Mouse (Mus musculus): ENCODE data around the gene Wdr26. TPM values are rescaled to one million over a fixed set of nuclear protein-coding genes. Genes with fewer than 3 reads are reported as not detected.

Gene Wdr26
- polyA plus RNA-seq, 1 experiment from 2014 or later = 33.7 TPM

DNA sequence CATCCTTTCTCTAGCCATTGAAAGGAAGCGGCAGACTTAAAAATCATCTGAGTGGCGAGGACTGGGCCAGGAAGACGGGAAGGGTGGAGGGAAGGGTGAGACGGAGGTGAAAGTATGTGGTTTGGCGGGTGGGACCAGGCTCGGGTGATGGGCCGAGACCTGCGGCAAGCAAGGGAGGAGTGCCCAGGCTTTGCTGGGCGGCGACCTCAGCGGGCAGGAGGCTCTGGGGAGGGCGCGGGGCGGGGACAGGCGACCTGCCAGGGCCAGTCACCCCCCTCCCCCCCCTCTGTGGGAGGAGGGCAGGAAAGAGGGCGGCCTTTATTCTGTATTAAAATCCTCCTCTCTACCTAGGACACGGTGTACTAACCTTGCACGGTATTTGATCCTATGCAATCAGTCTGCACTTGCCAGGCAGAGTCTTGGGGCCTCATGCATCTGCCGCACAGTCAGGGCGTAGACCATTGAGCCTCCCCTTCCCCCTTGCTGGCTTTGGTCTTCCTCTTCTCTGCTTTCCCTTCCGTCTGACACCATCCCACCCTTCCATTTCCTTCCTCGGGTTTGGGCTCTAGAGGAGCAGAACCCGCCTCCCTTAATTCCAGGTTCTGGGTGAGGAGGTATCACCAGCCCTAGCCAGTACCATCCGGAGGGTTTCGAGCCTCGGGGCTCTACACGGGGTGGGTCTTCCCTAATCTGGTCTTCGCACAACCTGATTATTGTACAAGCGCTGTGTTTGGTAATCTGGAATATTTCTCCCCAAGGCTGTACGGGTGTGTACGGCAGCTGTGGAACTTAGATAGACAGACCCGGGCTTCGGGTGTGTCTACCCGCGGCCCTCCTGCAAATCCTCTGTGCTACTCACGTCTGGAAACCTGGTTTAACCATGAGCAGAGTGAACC is 45.1 kb upstream of the Wdr26 start:
- Histone ChIP-seq H3K9me3 (replicated peaks; ENCODE audit: control insufficient read depth, low read length, poor library complexity, severe bottlenecking) (no peaks in the 10 kb centered on the region), H3K4me2 (ENCODE audit: low read length) (peak overlapping the region; percentile 72), H3K36me3 (ENCODE audit: control insufficient read depth, insufficient read depth, low read length) (no peaks in the 10 kb centered on the region), H3K4me1 (ENCODE audit: control insufficient read depth, insufficient read depth, low read length) (peaks cover 13% of the 10 kb centered on the region), H3K27ac (ENCODE audit: low read length) (no peak overlapping the region), H3K4me3 (ENCODE audit: low read depth, low read length) (peak overlapping the region; percentile 36), H3K9ac (ENCODE audit: low read depth, low read length) (peak overlapping the region; percentile 56), H3K27me3 (ENCODE audit: control insufficient read depth, insufficient read depth, low read depth, low read length) (0 out of 2 replicates have a peak, but pooled peaks cover 3% of the 10 kb centered on the region)
- WGBS = 25% methylated on average over 34 of the region's 36 CpGs
- peak; percentile 64 for ATAC-seq

DNA sequence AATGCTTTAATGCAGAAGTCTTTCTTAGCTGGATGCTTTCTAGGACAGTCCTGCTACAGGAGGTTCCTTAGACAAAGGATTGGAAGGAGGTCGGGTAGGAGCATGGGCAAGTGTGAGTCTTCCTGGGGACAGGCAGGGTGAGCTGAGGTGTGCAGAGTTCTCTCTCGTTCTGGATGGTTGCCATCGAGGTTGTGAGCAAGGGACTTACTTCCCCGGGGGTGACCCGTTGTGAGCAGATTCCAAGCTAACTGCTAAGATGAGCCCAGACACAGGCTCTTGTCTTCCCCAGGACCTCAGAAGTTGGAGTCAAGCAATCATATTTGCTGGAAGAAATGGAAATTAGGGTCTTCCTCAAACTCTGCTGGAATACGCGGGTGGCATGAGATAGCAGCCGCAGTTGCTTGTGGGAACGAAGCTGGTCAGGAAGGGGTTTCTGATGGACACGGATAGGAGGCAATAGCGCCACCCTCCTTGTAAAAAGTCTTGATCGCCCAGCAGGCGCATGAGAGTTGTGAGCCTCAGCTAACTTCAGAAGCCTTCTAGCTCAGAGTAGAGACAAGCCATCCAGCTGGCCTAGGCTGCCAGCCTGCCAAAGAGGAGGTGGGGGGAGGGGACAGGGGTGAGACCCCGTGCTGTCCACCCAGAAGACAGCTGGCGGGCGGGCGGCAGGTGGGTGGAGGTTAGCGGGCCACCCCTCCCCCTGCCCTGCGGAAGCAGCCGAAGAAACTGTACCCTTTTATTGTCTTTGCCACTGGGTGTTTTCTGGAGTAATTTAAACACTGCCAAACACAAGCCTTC is 44.3 kb upstream of the Wdr26 start:
- no peaks in the 10 kb centered on the region for H3K36me3 ChIP-seq (ENCODE audit: control insufficient read depth, insufficient read depth, low read length)
- peak; percentile 49 for ATAC-seq
- H3K27ac ChIP-seq (ENCODE audit: low read length) = no peak overlapping the region
- WGBS = 5% methylated on average over 18 of the region's 20 CpGs
- peak overlapping the region; percentile 72 for H3K4me2 ChIP-seq (ENCODE audit: low read length)
- peaks cover 13% of the 10 kb centered on the region for H3K4me1 ChIP-seq (ENCODE audit: control insufficient read depth, insufficient read depth, low read length)
- peak overlapping the region; percentile 56 for H3K9ac ChIP-seq (ENCODE audit: low read depth, low read length)
- 0 out of 2 replicates have a peak, but pooled peaks cover 3% of the 10 kb centered on the region for H3K27me3 ChIP-seq (ENCODE audit: control insufficient read depth, insufficient read depth, low read depth, low read length)
- no peaks in the 10 kb centered on the region for H3K9me3 ChIP-seq (replicated peaks; ENCODE audit: control insufficient read depth, low read length, poor library complexity, severe bottlenecking)
- peak overlapping the region; percentile 36 for H3K4me3 ChIP-seq (ENCODE audit: low read depth, low read length)

DNA sequence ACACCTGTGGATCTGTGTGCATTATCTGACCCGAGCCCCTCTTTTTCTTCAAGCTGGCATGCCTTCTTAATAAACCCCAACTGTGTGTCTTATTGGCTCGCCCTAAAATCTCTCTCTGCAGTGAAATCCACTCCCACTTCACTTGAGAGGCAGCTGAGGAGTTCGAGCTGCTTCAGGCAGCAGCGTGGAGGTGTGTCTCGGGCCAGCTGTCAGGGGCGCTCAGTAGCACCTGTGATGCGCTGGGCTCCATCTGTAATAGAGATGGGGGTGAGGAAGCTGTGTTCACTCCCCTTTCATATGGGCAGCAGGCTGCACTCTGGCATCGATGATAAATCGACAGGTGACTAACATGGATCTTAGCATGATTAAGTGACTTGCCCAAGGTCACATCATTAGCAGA is 43.6 kb upstream of the Wdr26 start:
- Histone ChIP-seq H3K27me3 (ENCODE audit: control insufficient read depth, insufficient read depth, low read depth, low read length) (0 out of 2 replicates have a peak, but pooled peaks cover 3% of the 10 kb centered on the region), H3K36me3 (ENCODE audit: control insufficient read depth, insufficient read depth, low read length) (no peaks in the 10 kb centered on the region), H3K9ac (ENCODE audit: low read depth, low read length) (no peak overlapping the region), H3K27ac (ENCODE audit: low read length) (no peak overlapping the region), H3K4me3 (ENCODE audit: low read depth, low read length) (no peak overlapping the region), H3K4me1 (ENCODE audit: control insufficient read depth, insufficient read depth, low read length) (peaks cover 13% of the 10 kb centered on the region), H3K9me3 (replicated peaks; ENCODE audit: control insufficient read depth, low read length, poor library complexity, severe bottlenecking) (no peaks in the 10 kb centered on the region), H3K4me2 (ENCODE audit: low read length) (no peak overlapping the region)
- WGBS = 72% methylated on average over 9 of the region's 9 CpGs
- ATAC-seq = no peak

DNA sequence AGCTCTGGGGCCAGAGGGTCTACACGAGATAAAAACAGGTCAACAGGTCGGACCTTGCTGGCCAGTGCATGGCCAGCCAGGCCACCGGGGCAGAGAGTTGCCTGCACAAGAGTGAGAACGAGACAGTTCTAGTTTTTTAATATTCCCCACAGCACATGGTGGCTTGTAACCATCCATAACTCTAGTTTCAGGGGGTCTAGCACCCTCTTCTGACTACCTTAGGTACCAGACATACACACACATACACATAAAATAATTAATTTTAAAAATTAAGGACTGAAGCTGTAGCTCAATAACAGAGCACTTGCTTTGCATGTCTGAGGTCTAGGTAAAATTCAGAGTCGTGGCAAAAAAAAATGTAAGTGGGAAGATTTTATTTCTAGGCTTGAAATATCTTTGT is 39.8 kb upstream of the Wdr26 start:
- no peak for ATAC-seq
- Histone ChIP-seq H3K27ac (ENCODE audit: low read length) (no peak overlapping the region), H3K36me3 (ENCODE audit: control insufficient read depth, insufficient read depth, low read length) (no peaks in the 10 kb centered on the region), H3K9ac (ENCODE audit: low read depth, low read length) (no peak overlapping the region), H3K27me3 (ENCODE audit: control insufficient read depth, insufficient read depth, low read depth, low read length) (no peaks in the 10 kb centered on the region), H3K4me3 (ENCODE audit: low read depth, low read length) (no peak overlapping the region), H3K4me1 (ENCODE audit: control insufficient read depth, insufficient read depth, low read length) (peaks cover 6% of the 10 kb centered on the region; the same call in 1 of the 2 replicates), H3K9me3 (replicated peaks; ENCODE audit: control insufficient read depth, low read length, poor library complexity, severe bottlenecking) (no peaks in the 10 kb centered on the region), H3K4me2 (ENCODE audit: low read length) (no peak overlapping the region)
- WGBS = 80% methylated on average over 5 of the region's 5 CpGs

DNA sequence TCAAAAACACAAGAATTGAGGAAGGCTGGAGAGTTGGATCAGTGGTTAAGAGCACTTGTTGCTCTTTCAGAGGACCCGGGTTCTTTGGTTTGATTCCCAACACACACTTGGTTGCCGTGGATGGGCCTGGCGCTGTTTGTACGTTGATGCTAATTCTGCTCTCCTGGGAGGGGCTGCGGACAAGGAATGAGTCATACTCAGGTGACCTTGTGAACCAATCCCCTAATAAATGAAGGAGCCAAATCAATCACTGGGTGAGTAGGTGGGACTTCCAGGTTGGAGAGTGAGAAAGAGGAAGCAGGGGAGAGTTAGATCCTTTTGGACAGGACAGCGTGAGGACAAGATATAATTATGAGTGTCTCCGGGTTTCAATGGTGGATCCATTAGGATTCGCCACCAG is 39.2 kb upstream of the Wdr26 start:
- H3K9ac ChIP-seq (ENCODE audit: low read depth, low read length) = no peak overlapping the region
- ATAC-seq = no peak
- 93% methylated on average over 8 of the region's 8 CpGs for WGBS

DNA sequence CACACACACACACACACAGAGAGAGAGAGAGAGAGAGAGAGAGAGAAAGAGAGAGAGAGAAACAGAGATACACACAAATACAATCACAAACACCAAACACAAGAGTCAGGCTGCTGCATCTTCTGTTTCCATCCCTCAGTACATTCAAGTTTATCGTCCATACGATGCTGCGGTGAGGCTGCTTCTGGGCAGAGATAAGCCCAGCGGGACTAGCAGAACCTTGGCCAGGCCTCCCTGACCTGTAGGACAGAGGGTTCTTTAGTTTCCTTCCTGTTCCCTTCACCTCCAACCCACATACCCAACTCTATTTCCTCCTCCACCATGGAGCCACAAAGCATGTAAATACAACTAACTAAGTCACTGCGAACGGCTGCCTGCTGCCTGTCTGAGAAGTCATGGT is 37.7 kb upstream of the Wdr26 start:
- 95% methylated on average over 6 of the region's 6 CpGs for WGBS
- ATAC-seq = no peak
- no peak overlapping the region for H3K4me2 ChIP-seq (ENCODE audit: low read length)
- no peaks in the 10 kb centered on the region for H3K36me3 ChIP-seq (ENCODE audit: control insufficient read depth, insufficient read depth, low read length)
- H3K27ac ChIP-seq (ENCODE audit: low read length) = no peak overlapping the region
- no peaks in the 10 kb centered on the region for H3K4me1 ChIP-seq (ENCODE audit: control insufficient read depth, insufficient read depth, low read length)
- no peak overlapping the region for H3K9ac ChIP-seq (ENCODE audit: low read depth, low read length)
- H3K9me3 ChIP-seq (replicated peaks; ENCODE audit: control insufficient read depth, low read length, poor library complexity, severe bottlenecking) = no peaks in the 10 kb centered on the region
- H3K4me3 ChIP-seq (ENCODE audit: low read depth, low read length) = no peak overlapping the region
- H3K27me3 ChIP-seq (ENCODE audit: control insufficient read depth, insufficient read depth, low read depth, low read length) = no peaks in the 10 kb centered on the region

More for the DNA sequence above, 39.2 kb upstream of the Wdr26 start:
- no peak overlapping the region for H3K4me3 ChIP-seq (ENCODE audit: low read depth, low read length)
- H3K27me3 ChIP-seq (ENCODE audit: control insufficient read depth, insufficient read depth, low read depth, low read length) = no peaks in the 10 kb centered on the region
- H3K4me2 ChIP-seq (ENCODE audit: low read length) = no peak overlapping the region
- no peak overlapping the region for H3K27ac ChIP-seq (ENCODE audit: low read length)
- H3K36me3 ChIP-seq (ENCODE audit: control insufficient read depth, insufficient read depth, low read length) = no peaks in the 10 kb centered on the region
- no peaks in the 10 kb centered on the region for H3K9me3 ChIP-seq (replicated peaks; ENCODE audit: control insufficient read depth, low read length, poor library complexity, severe bottlenecking)
- no peaks in the 10 kb centered on the region for H3K4me1 ChIP-seq (ENCODE audit: control insufficient read depth, insufficient read depth, low read length)

DNA sequence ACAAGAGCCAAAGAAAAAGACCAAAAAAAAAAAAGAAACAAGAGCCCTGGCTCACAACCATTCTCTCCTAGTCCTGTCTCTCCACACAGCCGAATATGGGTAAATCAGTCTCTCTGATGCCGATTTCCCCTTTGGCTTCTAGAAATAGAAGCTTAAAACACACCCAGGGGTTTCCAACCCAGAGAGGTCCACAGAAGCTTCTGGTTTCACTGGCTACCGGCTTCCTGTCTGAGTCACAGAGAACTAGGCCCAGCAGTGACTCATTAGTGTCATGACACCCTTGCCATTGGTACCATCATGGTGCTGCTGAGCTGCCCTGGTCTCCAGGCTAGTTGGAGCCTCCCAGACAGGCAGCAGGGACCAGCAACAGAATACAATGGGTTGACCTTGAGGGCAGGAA is 35.4 kb upstream of the Wdr26 start:
- H3K4me2 ChIP-seq (ENCODE audit: low read length) = no peak overlapping the region
- H3K9me3 ChIP-seq (replicated peaks; ENCODE audit: control insufficient read depth, low read length, poor library complexity, severe bottlenecking) = no peaks in the 10 kb centered on the region
- H3K27ac ChIP-seq (ENCODE audit: low read length) = no peak overlapping the region
- H3K27me3 ChIP-seq (ENCODE audit: control insufficient read depth, insufficient read depth, low read depth, low read length) = no peaks in the 10 kb centered on the region
- WGBS = 83% methylated on average over 3 of the region's 3 CpGs
- no peak for ATAC-seq
- no peak overlapping the region for H3K4me3 ChIP-seq (ENCODE audit: low read depth, low read length)
- H3K36me3 ChIP-seq (ENCODE audit: control insufficient read depth, insufficient read depth, low read length) = no peaks in the 10 kb centered on the region
- no peaks in the 10 kb centered on the region for H3K4me1 ChIP-seq (ENCODE audit: control insufficient read depth, insufficient read depth, low read length)
- no peak overlapping the region for H3K9ac ChIP-seq (ENCODE audit: low read depth, low read length)

DNA sequence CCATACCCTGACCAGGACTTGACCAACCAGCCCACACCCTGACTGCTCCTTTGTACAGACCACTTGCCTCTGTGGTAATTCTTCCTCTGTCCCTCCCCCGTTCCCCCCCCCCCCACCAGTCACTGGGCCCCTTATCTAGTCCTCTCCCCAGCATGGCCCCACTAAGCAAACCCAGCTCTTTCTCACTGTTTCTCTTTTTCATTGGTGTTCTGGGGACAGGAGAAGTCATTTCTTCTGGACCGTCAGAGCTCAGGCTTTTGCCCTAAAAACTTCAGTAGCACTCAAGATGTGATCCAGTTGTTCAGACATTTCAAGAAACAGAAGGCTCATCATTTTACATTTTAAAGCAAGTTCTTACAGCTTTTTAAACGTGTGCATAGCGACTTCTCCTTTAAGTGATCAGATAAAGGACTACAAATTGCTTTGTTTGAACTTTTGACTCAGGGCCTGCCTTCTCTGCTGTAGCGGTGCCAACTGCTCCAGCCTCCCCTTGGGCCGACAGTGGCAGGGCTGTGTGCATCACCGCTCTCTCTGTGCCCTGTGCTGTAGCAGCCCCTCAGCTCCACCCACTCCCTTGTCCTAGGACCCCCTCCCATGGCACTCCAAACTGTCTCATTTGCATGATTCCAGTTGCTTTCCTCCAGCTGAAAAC is 34.8 kb upstream of the Wdr26 start:
- WGBS = 48% methylated on average over 7 of the region's 7 CpGs

More for the DNA sequence above, 34.8 kb upstream of the Wdr26 start:
- Histone ChIP-seq H3K4me3 (ENCODE audit: low read depth, low read length) (no peak overlapping the region), H3K36me3 (ENCODE audit: control insufficient read depth, insufficient read depth, low read length) (no peaks in the 10 kb centered on the region), H3K27me3 (ENCODE audit: control insufficient read depth, insufficient read depth, low read depth, low read length) (no peaks in the 10 kb centered on the region), H3K27ac (ENCODE audit: low read length) (no peak overlapping the region), H3K9ac (ENCODE audit: low read depth, low read length) (no peak overlapping the region), H3K9me3 (replicated peaks; ENCODE audit: control insufficient read depth, low read length, poor library complexity, severe bottlenecking) (no peaks in the 10 kb centered on the region), H3K4me2 (ENCODE audit: low read length) (no peak overlapping the region), H3K4me1 (ENCODE audit: control insufficient read depth, insufficient read depth, low read length) (no peaks in the 10 kb centered on the region)
- ATAC-seq = no peak

Measured in midbrain, embryonic 16.5 days (tissue).